In genomic region chr5:20951666-20952281, GRCm38 (mm10) we compare ENCODE assay signal across 8 mouse cellular contexts. TPM values are rescaled to one million over a fixed set of nuclear protein-coding genes. Genes with fewer than 3 reads are reported as not detected.
DNase-seq lines count a peak whose midpoint lies in the region; ATAC-seq lines count a peak whose summit lies in the region.

No protein-coding gene starts in this region.

- peak overlapping the region; percentile 95 for H3K9ac ChIP-seq in hindbrain, embryonic 16.5 days (ENCODE audit: low read depth, low read length)

- H3K27me3 ChIP-seq in hindbrain, embryonic 16.5 days (replicated peaks; ENCODE audit: control insufficient read depth, insufficient read depth, low read length) = no peaks in the 10 kb centered on the region

- peak overlapping the region; percentile 88 for H3K4me3 ChIP-seq in hindbrain, embryonic 16.5 days (ENCODE audit: low read length)
- peak overlapping the region; percentile 82 for H3K4me3 ChIP-seq in macrophage (ENCODE audit: inconsistent target)

- peak; percentile 99 for ATAC-seq in hindbrain, embryonic 16.5 days

- peaks cover 92% of the 10 kb centered on the region for H3K79me2 ChIP-seq in macrophage (ENCODE audit: inconsistent target)

- no peaks in the 10 kb centered on the region; the same call in 1 of the 2 replicates for H3K9me3 ChIP-seq in hindbrain, embryonic 16.5 days (ENCODE audit: control insufficient read depth, low read length)

- H3K4me2 ChIP-seq in hindbrain, embryonic 16.5 days (ENCODE audit: low read length) = peak overlapping the region; percentile 69

- DNase-seq in WW6 (ENCODE audit: low read depth, low spot score) = peak; percentile 93
- DNase-seq in cerebellum, postnatal 4 days (ENCODE audit: low spot score in 2 of 2) = peak; percentile 86 to 93
- DNase-seq in gastrocnemius, adult 18-20 months (ENCODE audit: low spot score) = peak; percentile 97
- DNase-seq in left cerebral cortex, adult 18-20 months (ENCODE audit: low spot score in 2 of 2) = peak; percentile 93 to 96
- peak; percentile 98 for DNase-seq in right cerebral cortex, adult 18-20 months
- peak; percentile 80 for DNase-seq in urinary bladder, postnatal 10 days (ENCODE audit: low spot score)

- no peaks in the 10 kb centered on the region for H3K36me3 ChIP-seq in hindbrain, embryonic 16.5 days (ENCODE audit: control insufficient read depth, insufficient read depth, low read length)
- H3K36me3 ChIP-seq in macrophage (ENCODE audit: inconsistent target) = no peaks in the 10 kb centered on the region

- WGBS in hindbrain, embryonic 16.5 days = under 1% methylated on average over 51 of the region's 51 CpGs
- WGBS in macrophage (ENCODE audit: missing documents) = 1% methylated on average over 51 of the region's 51 CpGs

- peaks cover 14% of the 10 kb centered on the region for H3K4me1 ChIP-seq in hindbrain, embryonic 16.5 days (ENCODE audit: control insufficient read depth, insufficient read depth, low read depth, low read length)

- peak overlapping the region; percentile 99 for H3K27ac ChIP-seq in hindbrain, embryonic 16.5 days (ENCODE audit: low read depth, low read length)
- peak overlapping the region; percentile 80 for H3K27ac ChIP-seq in macrophage

RNA-seq across cellular contexts. Expression of gene Rsbn1l, which starts 4.4 kb away (rescaled TPM):
- total RNA-seq in gastrocnemius, adult 18-20 months (2021) = 10 to 100 TPM in 1 of 2 experiments, 1 to 10 TPM in 1; 8.8 to 11.1 TPM
- 3.0 and 3.5 TPM in 2 replicates for polyA plus RNA-seq in hindbrain, embryonic 16.5 days (2015; fragmentation: Nextera tagmentation; extraction: Ambion mirVana)
- 10 to 100 TPM; 19.1 to 21.2 TPM for total RNA-seq in left cerebral cortex, adult 18-20 months (2021)
- total RNA-seq in macrophage (2018; cell fraction: chromatin; rRNA removed) = 100 to 1,000 TPM in 12 of 26 experiments, 10 to 100 TPM in 14; 33.2 to 182 (median 92.9) TPM
- total RNA-seq in macrophage (2018; cell fraction: cytosol; rRNA removed) = 10 to 100 TPM; 18.9 to 34.4 (median 28.6) TPM
- 100 to 1,000 TPM in 6 of 26 experiments, 10 to 100 TPM in 20; 37.4 to 175 (median 76.9) TPM for total RNA-seq in macrophage (2018; cell fraction: nucleus; rRNA removed)
- polyA plus RNA-seq in macrophage (2018) = 20.9 to 24.6 TPM (median 22.9 TPM) in 3 replicates

Comparison
In these comparisons a context has a peak if more than half of its experiments do, and no peak if none do; other contexts are left out.
1. Peak in every context shown above with its lines: DNase-seq, ATAC-seq, H3K4me3 ChIP-seq and H3K27ac ChIP-seq.